Mouse (Mus musculus) left cerebral cortex, adult 11 months (tissue): ENCODE measurements around the gene Rnf5.

Source experiments
- DNase-seq: peaks from one replicate; pipeline ENCODE4 v3.0.0; 2022; ENCODE audit warnings: low spot score

The Rnf5 gene

DNA sequence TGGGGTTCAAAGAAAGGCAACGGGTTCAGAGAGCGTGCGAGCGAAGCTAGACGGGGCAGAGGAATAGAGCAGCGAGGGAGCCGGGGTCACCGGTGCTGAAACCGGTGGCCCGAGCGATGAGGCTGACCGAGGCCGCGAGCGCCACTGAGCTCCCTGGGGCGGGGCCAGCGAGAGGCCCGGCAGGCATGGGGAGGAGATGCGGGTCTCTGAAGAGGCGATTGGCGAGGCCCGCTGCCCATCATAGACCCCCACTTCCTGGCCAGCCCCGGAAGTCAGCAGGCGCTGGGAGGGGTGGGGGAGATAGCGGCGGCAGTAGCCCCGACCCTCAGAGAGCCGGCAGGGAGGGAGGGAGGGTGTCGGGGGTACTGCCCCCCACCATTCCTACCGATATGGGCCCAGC lies 2.1 kb upstream of the Rnf5 start:
- peak; percentile 95 for DNase-seq

DNA sequence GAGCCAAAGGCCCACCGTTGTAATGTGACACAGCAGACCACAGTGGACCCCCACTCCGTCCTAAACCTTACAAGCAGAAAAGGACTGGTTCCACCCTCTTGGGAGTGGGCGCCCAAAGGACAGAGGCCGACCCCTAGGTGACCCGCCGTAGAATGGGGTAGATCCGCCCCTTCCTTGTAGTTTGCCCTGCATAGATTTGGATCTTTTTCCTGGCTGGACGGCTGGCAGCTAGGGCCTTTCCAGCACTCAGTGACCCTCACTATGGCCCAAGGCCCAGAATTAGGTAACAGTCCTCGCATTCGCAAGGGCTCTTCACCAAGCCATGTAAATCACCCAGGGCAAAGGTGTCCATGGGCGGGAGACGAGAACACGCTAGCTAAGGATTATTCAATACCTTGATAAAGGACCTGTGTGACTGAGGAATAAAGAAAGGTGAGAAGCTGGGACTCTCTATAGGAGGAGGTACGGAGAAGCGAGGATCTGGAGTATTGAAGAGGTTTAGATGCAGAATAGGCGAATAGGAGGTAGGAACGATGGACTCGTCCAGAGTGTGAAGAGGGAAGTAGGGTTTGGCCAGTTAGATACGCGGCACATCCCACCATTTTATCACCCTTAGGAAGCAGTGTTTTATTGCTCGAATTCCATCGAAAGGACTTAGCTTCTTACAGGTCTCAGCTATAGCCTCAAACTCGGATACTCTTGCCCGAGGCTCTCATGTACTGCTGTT lies 1.2 kb upstream of the Rnf5 start:
- DNase-seq, result no peak

DNA sequence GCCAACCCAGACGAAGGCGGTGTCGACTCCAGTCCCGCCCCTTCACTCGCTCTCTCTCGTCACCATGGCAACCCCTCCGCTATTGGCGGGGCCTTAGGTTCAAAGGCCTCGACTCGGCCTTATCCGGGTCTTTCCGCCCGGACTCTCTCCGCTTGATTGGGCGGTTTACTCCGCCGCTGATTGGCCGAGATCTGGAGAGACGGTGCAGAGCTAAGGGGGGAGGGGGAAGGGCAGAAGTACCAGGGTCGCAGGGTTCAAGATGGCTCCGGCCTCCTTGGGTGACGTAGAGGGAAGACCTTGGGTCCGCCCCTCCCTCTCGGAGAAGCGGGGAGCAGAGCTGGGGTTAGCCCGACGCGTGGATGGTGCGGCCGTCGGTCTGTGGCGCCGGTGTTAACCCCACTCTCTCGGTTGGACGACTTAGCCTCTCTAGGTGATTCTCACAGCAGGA lies 595 bp upstream of the Rnf5 start, which contains the start of gene Agpat1:
TSS of gene Agpat1 (plus strand) at position 202 of the 448 bp plus-strand sequence.
- peak; percentile 98 for DNase-seq

DNA sequence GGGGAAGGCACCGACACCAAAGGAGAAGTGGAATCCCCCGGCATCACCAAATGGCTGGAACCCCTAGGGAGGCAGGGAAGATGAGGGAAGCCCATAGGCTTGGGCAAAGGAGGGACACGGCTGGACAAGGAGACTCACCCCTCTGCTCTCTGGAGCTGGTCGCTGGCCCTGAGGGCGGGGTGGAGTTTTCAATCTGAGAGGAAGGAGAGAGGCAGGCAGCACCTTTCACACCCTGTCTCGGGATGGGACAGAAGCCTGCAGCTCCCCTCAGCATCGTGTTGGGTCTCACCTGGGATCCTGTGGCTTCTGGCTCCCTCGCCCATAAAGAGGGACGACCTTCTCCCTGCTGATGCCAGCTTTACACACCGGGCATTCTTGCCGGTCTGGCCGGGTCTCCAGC lies 1.7 kb downstream of the Rnf5 start:
- DNase-seq, result no peak

DNA sequence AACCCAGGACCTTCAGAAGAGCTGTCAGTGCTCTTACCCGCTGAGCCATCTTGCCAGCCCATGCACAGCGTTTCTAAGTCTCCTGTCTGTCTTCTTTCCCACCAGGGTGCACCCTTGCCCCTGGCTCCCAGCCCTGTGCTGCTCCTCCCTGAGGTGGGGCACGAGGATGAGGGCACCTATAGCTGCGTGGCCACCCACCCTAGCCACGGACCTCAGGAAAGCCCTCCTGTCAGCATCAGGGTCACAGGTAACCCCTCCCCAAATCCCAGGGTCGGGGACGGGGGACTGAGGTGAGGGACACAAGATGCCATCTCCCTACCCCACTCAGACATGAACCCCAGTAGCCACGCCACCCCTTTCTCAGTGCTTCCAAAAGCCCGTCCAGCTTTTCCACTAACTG lies 3.6 kb downstream of the Rnf5 start:
- DNase-seq, result no peak

DNA sequence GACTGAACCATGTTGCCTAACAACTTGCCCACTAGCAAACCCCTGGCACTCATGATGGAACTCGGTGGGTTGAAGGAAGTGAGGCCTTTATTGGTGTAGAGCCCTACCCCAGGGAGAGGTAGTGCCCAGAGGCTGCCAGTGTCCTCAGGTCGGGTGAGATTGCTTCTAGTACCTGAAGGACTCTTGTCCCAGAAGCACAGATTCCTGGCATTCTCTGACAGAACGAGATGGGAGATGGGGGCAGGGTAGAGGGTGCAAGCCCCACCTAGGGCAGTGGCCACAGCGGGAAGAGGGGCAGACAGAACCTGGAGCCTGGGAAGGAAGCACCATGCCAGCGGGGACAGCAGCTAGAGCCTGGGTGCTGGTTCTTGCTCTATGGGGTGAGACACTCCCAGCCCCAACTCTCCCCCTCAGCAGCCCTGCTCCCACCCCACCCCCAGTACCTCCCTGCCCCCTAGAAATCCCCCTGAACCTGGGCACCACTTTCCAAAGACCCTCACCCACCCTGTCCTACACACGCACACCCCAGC lies 5.9 kb downstream of the Rnf5 start, which contains the start of gene Ager:
TSS of gene Ager (plus strand) at position 297 of the 530 bp plus-strand sequence.
- DNase-seq, result no peak

DNA sequence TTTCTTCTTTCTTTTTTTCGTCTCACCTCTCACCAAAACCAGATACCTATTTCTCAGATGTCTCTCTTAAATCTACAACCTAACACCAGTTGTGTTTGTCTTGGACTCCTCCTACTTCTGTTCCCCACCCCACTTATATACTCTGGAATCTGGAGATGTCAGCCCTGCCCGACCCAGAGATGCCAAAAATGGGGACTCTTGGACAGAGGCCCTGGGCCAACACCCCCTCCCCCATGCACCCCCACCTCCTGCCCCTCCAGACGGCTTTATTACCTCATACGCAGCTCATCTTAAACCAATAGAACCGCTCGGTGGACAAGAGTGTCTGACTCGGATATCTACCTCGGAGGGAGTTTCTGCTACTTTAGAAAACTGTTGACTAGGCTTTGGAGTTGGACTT lies 7.4 kb downstream of the Rnf5 start:
- no peak for DNase-seq

DNA sequence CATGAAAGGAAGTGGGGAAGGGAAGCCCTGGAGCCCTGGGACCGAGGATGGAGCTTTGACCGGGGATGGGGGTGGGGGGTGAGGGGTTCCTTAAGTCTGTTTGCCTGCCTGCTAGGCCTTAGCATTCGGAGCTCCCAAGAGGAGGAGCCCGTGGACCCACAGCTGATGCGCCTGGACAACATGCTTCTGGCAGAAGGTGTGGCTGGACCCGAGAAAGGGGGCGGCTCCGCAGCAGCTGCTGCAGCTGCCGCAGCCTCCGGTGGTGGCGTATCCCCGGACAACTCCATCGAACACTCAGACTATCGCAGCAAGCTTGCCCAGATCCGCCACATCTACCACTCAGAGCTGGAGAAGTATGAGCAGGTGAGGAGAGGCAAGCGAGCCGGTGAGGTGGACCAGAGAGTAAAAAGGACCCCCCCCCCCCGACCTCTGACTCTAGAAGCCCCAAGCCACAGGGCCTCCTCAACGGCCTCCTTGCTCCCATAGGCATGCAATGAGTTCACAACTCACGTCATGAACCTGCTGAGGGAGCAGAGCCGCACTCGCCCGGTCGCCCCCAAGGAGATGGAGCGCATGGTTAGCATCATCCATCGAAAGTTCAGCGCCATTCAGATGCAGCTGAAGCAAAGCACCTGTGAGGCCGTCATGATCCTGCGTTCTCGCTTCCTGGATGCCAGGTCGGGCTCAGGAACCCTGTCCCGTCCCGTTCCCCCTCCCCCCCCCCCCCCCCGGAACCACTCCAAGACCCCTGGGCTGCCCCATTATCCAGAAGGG lies 9.6 kb downstream of the Rnf5 start:
- no peak for DNase-seq

DNA sequence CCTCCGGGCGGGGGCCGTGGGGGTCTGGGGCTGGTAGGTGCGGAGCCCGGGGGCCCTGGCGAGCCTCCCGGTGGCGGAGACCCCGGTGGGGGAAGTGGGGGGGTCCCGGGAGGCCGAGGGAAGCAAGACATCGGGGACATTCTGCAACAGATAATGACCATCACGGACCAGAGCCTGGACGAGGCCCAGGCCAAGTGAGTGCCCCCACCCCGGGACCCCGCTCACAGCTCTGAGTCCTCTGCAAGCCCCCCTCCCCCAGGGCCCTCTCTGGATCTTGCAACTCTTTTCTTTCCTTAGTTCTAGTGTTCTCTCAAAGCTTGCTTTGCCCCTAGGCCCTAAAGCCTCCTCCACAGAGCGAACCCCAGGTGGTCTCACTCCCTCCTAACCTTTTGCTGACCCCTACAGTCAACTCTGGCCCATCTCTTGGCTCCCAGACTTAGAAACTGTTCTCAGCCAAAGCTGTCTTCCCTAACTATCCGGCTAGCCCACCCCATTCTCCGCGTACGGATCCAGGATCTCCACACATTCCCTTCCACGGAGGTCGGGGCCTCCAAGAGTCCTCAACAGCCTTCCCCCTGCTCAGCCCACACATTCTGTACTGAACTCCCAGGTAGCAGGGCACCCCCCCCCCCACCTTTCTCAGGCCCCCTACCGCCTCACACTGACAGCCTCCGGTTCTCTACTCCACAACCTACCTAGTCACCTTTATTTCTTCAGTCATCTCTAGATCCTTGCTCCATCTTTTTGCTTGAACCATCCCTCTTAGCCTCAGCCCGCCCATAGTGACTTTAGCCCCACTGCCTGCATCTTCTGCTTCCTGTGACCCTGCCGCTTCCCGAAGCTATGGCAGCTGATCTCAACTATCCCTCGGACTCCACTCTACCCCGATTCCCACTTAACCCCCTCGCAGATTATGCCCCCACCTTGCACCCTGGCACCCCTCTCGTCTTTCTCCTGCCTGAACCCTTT lies 10.6 kb downstream of the Rnf5 start:
- no peak for DNase-seq

DNA sequence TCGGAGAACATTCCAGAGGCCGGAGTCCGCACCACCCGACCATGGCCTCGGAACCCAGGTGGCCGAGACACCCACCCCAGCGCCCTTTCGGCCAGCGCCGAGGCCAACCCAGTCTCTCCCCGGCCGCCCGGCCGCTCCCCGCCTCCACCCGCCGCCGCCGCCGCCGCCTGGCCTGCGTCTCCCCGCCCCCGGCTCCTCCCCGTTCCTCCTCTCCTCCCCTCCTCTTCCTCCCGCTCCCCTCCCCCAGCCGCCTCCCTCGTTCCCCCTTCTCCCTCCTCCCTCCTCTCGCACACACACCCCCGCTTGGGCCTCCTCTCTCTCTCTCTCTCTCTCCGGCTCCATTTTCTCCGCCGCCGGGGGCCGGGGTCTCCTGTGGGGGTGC lies 11.5 kb downstream of the Rnf5 start:
- no peak for DNase-seq

DNA sequence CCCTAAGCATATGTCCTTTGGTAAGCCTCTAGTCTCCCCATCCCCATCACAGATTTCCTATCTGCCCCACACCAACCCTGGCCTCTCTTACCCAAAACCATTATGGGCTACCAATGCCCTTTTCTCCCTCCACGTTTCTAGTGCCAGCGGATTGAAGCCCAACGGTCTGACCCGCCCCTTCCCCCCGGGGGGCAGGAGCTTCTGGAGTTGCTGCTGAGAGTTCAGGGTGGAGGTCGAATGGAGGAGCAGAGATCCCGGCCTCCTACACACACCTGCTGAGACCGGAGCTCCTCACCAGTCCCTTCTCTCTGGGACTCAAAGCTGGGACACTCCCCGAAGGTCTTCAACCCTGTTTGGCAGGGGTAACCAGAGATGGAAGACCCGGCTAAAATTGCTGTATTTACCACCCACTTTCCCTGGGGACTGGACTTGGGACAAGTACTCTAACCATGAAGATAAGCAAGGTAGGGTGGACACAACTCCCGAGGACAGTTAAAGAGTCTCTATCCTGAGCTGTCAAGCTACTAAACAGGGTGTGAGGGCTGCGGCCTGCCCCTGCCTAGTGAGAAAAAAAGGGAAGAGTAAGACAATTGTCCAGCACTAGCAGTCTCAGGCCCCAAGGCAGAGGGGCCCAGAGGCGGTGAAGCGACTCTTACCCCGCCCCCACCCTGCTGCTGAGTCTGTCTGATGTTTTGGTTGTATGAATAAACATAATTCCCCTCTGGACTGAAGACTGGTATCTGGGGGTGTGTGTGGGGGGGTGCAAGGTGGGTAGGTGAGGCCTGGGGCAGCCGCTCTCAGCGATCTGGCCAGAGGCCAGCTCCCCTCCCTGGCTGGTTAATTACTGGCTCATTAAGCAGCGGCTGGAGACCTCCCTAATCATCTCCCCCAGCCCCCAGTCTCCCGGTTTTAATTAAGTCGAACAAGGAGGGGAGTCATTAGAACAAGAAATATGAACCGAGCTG lies 12.2 kb downstream of the Rnf5 start, which contains the start of gene Pbx2:
TSS of gene Pbx2 (plus strand) at position 238 of the 965 bp plus-strand sequence.
- DNase-seq, result no peak

DNA sequence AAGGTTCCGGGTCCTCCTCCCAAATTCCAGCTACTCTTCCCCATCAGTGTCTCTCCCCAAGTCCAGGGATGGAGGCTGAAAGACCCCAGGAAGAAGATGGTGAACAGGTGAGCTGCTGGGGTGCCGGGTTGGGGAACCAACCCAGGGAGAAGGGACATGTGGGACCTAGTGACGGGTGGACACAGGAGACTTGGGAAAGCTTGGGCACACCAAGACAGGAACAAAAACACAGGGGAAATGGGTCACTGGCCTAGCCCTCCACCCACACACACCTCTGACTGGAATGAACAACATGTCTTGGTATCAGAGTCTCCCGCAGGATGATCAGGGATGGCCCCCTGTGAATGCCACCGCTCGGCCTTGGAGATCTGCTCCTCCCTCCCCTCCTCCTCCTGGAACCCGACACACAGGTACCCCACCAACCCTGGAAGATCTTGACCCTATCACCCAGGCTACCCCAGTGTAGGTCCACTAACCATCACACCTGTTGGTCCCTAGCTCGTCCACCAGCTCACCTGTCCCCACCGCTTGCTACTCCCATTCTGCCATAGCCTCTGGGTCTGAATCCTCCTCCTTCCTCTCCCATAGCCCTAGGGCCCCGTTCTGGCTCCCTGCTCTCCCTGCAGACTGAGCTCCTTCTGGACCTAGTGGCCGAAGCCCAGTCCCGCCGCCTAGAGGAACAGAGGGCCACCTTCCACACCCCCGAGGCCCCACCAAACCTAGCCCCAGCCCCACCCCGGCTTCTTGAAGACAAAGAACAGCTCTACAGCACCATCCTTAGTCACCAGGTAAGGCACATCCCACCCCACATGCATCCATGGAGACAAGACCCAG lies 13.1 kb downstream of the Rnf5 start:
- no peak for DNase-seq

DNA sequence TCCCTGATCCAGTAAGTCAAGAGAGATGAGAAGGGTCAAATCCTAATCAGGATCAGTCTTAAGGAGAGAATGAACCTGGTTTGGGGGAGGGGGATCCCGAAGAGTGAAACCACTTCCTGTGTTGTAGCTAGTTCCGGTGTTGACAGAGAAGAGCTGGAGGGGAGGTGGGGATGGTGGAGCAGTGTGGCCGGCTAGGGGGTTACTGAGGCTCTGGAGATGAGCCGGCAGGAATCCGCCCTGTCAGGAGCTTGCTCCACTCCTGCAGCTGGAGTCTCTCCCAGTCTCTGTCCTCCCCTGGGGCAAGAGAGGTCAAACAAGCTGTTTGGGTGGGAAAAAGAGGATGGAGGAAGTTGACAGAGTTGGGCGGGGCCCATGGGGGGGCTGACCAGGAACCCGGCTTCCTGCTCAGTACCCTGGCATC lies 13.8 kb downstream of the Rnf5 start, which contains the start of gene Gpsm3:
TSS of gene Gpsm3 (plus strand) at position 126 of the 421 bp plus-strand sequence.
- DNase-seq, result no peak

DNA sequence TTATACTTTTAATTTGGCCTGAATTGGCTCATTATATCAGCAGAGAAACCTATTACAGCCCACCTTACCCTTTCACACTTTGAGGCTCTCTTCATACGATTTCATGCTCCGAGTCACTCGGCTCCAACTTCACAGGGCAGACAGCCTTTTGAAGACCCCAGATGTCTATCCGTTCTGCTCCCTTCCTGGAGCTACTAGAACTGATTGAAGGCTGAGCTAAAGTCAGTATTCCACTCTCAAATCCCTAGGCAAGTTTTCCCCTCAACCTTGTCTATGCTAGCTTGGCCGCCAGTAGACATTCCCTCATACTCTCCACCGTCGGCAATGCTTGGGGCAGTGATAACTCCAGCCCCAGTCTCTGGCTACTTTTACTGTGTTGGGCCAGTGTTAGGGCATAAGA lies 14.3 kb downstream of the Rnf5 start:
- no peak for DNase-seq

DNA sequence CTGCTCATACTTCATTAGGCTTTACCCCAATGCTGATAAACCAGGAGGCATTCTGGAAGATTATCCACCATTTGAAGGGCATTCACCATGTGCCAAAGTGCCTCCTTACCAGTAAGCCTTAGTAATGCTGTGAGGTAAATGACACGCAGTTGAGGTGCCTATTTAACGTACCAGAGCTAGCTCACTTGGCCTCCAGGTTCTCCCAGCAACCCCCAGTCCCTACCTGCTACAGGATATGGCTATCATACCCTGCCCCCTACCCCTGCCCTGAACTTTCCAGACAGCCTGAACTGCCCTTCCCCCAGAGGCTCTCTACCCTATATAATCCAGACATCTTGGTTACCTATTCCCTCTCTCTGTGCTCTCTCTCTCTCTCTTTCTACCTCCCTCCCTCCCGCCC lies 14.7 kb downstream of the Rnf5 start:
- DNase-seq, result no peak

DNA sequence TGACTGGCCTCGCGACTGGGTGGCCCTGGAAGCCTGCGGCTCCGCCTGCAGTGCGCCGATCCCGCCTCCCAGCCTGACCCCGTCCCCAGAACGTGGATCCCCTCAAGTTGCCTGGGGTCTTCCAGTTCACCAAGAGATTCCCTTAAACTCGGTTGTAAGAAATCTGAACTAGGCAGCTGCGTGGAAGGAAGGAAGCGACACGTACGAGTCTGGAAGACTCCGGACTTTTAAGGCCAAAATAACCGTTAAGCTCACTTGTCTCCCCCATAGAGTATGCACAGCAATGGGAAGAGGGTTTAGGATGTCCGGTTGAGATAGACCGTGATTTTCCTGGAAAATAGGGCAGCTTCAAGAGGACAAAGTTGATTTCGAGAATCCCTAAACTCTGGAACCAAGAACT lies 15.7 kb downstream of the Rnf5 start:
- DNase-seq, result no peak

DNA sequence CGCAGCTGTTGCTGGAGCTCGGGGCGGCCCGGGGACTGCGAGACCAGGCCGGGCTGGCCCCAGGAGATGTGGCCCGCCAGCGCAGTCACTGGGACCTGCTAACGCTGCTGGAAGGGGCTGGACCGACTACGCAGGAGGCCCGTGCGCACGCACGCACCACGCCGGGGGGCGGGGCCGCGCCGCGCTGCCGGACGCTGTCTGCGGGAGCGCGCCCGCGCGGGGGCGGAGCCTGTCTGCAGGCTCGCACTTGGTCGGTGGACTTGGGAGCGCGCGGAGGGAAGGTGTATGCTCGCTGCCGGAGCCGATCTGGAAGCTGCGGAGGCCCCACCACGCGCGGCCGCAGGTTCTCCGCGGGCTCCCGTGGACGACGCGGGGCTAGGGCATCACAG lies 16.1 kb downstream of the Rnf5 start:
- peak; percentile 99 for DNase-seq

DNA sequence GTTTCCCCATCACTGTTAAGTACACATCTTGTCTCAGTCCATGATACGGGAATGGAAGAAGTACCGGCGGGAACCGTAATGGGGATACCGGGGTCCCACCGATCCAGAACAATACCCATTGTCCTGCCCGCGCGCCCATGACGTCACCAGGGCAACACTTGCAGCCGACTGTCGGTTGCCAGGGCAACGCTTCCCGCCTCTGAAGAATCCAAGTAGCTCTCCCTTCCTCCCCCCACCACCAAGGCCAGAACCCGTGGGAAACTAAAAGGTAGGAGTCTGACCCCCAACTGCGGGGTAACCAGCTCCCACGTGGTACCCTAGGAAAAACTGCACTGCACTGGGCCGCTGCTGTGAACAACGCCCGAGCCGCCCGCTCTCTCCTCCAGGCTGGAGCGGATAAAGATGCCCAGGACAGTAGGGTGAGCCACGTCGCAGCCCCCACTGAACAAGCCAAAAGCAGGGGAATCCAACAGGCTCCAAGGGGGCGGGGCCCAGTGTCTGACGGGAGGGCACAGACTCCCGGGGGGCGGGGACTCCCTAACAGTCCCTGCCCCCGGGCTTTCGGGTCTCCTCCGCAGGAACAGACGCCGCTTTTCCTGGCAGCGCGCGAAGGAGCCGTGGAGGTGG lies 16.6 kb downstream of the Rnf5 start:
- peak; percentile 87 for DNase-seq
